11 mouse cellular contexts compared by ENCODE assay signal in the genomic region with DNA sequence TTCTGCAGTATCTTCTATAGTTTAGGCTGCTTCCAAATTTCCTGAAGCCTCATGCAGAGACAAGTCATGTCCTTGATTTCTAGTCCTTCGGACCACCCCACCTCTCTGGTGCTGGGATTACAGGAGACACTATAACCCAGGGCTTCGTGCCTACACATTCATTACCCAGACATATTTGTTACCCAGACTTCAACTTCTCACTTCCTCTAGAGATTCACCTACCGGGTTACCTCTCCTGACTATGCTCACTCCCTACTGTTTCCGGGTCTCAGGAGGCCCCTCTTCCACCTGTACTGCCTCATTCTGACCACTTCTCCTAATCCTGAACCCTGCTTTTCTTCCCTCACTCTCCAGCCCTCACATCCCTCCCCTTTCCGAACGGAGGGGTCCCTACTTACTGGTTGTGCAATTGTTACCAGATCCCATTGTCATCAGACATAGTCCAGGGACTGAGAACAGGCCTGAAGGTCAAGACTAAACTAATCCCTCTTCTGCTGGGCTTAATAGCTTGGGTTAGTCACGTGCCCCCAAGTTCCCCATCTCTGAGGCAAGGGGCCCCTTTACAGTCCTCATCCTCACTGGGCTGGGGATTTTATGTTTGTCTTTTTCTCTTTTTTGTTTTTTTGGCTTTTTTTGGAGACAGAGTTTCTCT. TPM values are rescaled to one million over a fixed set of nuclear protein-coding genes. Genes with fewer than 3 reads are reported as not detected.
DNase-seq lines count a peak whose midpoint lies in the region; ATAC-seq and TF ChIP-seq lines count a peak whose summit lies in the region.
"Had no signal": no experiment of that assay in that cellular context is flagged by ENCODE, and none has a peak within 500 bp of the region (broad histone marks: within the 10 kb centered on the region; RNA-seq: fewer than 3 reads in every experiment).

A gene (minus strand): TSS at position 481 of the 652 bp plus-strand sequence.

- TF ChIP-seq CTCF in G1E (IDR thresholded peaks at IDR 0.05; ENCODE audit: low read depth, low read length), result no peak

- no peaks in the 10 kb centered on the region for H3K27me3 ChIP-seq in G1E (ENCODE audit: insufficient read depth, low read length)
- no peaks in the 10 kb centered on the region for H3K27me3 ChIP-seq in embryonic facial prominence, embryonic 15.5 days
- H3K27me3 ChIP-seq in liver, embryonic 15.5 days, result no peaks in the 10 kb centered on the region

- 75% methylated on average over 7 of the region's 7 CpGs for WGBS in embryonic facial prominence, embryonic 15.5 days
- WGBS in liver, embryonic 15.5 days (ENCODE audit: insufficient replicate concordance), result 31% methylated on average over 7 of the region's 7 CpGs

- peaks cover 15% of the 10 kb centered on the region for H3K36me3 ChIP-seq in G1E (replicated peaks)
- no peaks in the 10 kb centered on the region for H3K36me3 ChIP-seq in embryonic facial prominence, embryonic 15.5 days
- no peaks in the 10 kb centered on the region for H3K36me3 ChIP-seq in liver, embryonic 15.5 days (replicated peaks)

- 0 out of 2 replicates have a peak, but pooled peaks have one; percentile 32 for ATAC-seq in G1E (ENCODE audit: extremely low read depth, insufficient number of reproducible peaks, low FRiP score, poor library complexity, severe bottlenecking)
- no peak for ATAC-seq in embryonic facial prominence, embryonic 15.5 days (ENCODE audit: insufficient number of reproducible peaks, low FRiP score, low TSS enrichment, low read depth)
- no peak for ATAC-seq in liver, embryonic 15.5 days (ENCODE audit: insufficient read depth)

- no peak within 1 kb of the TSS for H3K9ac ChIP-seq in embryonic facial prominence, embryonic 15.5 days
- H3K9ac ChIP-seq in liver, embryonic 15.5 days, result no peak within 1 kb of the TSS

- H3K4me2 ChIP-seq in embryonic facial prominence, embryonic 15.5 days (replicated peaks), result no peak within 1 kb of the TSS
- peak within 1 kb of the TSS; percentile 21 for H3K4me2 ChIP-seq in liver, embryonic 15.5 days

- no peaks in the 10 kb centered on the region for H3K9me3 ChIP-seq in G1E (replicated peaks)
- H3K9me3 ChIP-seq in embryonic facial prominence, embryonic 15.5 days (replicated peaks), result no peaks in the 10 kb centered on the region
- no peaks in the 10 kb centered on the region for H3K9me3 ChIP-seq in liver, embryonic 15.5 days (replicated peaks)

- H3K4me3 ChIP-seq in G1E (ENCODE audit: low read depth, low read length), result peak within 1 kb of the TSS; percentile 60
- no peak within 1 kb of the TSS for H3K4me3 ChIP-seq in embryonic facial prominence, embryonic 15.5 days (replicated peaks)
- peak within 1 kb of the TSS; percentile 54 for H3K4me3 ChIP-seq in liver, embryonic 15.5 days (replicated peaks)

- no peak for DNase-seq in layer of hippocampus, postnatal 10 days (ENCODE audit: low spot score in 2 of 2)
- DNase-seq in layer of hippocampus, postnatal 36 days, result no peak
- no peak for DNase-seq in G1E (ENCODE audit: low spot score)
- DNase-seq in frontal cortex, postnatal 14 days (ENCODE audit: low spot score in 2 of 2), result no peak
- DNase-seq in thymus, postnatal 4 days, result no peak
- DNase-seq in right cerebral cortex, postnatal 36 days (ENCODE audit: low spot score in 2 of 2), result no peak
- DNase-seq: embryo, embryonic 11 days; heart, adult 18-20 months; right cerebral cortex, adult 18-20 months had no signal

- H3K27ac ChIP-seq in embryonic facial prominence, embryonic 15.5 days (replicated peaks), result no peak within 1 kb of the TSS
- H3K27ac ChIP-seq in liver, embryonic 15.5 days (replicated peaks), result peak within 1 kb of the TSS; percentile 74

- H3K4me1 ChIP-seq in G1E (ENCODE audit: insufficient read depth, low read depth, low read length), result peaks cover 68% of the 10 kb centered on the region
- peaks cover 13% of the 10 kb centered on the region; the same call in 1 of the 2 replicates for H3K4me1 ChIP-seq in embryonic facial prominence, embryonic 15.5 days
- peaks cover 29% of the 10 kb centered on the region for H3K4me1 ChIP-seq in liver, embryonic 15.5 days (replicated peaks)

RNA-seq across cellular contexts. Expression of the gene that starts here (rescaled TPM):
- 10 to 100 TPM; 15.6 to 17.2 TPM for total RNA-seq in layer of hippocampus, postnatal 10 days (2021)
- total RNA-seq in layer of hippocampus, postnatal 36 days (2021), result 1 to 10 TPM; 7.1 to 7.7 TPM
- 81.9 and 91.5 TPM in 2 replicates for total RNA-seq in G1E (2014; fragmentation: Nextera tagmentation)
- 391 and 521 TPM in 2 replicates for total RNA-seq in G1E (2017)
- 7.1 and 8.0 TPM in 2 replicates for polyA plus RNA-seq in G1E (2012)
- 27.2 and 27.4 TPM in 2 replicates for polyA plus RNA-seq in embryonic facial prominence, embryonic 15.5 days (2015; fragmentation: Nextera tagmentation; extraction: Ambion mirVana)
- polyA plus RNA-seq in liver, embryonic 15.5 days (2015; fragmentation: Nextera tagmentation; extraction: Ambion mirVana), result 40.1 and 40.2 TPM in 2 replicates

Comparison
In these comparisons a context has a peak if more than half of its experiments do, and no peak if none do; other contexts are left out.
1. RNA of the gene that starts here (total RNA-seq): 81.9 to 521 TPM in G1E; 15.6 to 17.2 TPM in layer of hippocampus, postnatal 10 days and 7.1 to 7.7 TPM in layer of hippocampus, postnatal 36 days; every median in the first group is over 4 times any median in the second.